Mouse (Mus musculus): Measurements from ENCODE around the gene Mad2l1bp. TPM values are rescaled to one million over a fixed set of nuclear protein-coding genes. Genes with fewer than 3 reads are reported as not detected.

Gene Mad2l1bp
- polyA plus RNA-seq, 1 experiment from 2014 or later, result 35.3 TPM

- no peaks in the 10 kb centered on the region for H3K27me3 ChIP-seq (ENCODE audit: control insufficient read depth, insufficient read depth, low read length)
- no peak for ATAC-seq (ENCODE audit: insufficient number of reproducible peaks, insufficient read depth, low FRiP score, low read depth)
Observed at GRCm38 (mm10) chr17:46139872-46140271, 13.5 kb downstream of the Mad2l1bp start.

DNA sequence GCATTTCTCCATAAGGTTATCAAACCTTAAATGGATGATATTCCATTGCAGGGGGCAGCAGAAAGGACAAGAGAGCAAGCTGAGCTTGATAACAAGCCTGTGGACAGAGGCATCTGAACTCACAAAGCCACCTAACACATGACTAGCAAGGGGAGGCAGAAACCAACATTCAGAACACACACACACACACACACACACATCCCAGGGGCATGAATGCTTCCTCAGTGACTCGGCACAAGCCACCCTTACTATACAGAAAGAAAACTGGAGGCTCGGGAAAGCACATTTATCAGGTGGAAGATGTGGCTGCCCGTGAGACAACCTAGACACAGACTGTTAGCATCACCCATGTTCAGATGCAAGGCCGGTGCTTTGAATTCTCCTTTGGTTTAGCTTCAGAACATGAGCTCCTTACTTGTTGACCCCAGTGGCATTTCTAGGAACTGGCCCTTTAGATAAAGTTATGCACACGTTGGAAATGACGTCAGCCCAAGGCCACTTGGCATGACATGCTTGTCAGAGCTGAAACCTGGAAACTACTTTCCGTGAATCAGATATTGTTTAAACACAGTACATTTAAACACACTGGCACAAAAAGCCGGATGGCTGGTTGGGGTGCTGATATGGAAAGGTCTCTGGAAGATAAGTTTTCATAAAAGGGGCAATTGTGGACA is 14.7 kb downstream of the Mad2l1bp start:
- no peaks in the 10 kb centered on the region for H3K36me3 ChIP-seq (ENCODE audit: control insufficient read depth, insufficient read depth, low read length)
- H3K4me1 ChIP-seq (ENCODE audit: control insufficient read depth, insufficient read depth, low read length), result no peaks in the 10 kb centered on the region; the same call in 1 of the 2 replicates
- H3K4me3 ChIP-seq (ENCODE audit: low read depth, low read length), result no peak overlapping the region
- no peak overlapping the region for H3K27ac ChIP-seq (ENCODE audit: low read length)
- H3K4me2 ChIP-seq (replicated peaks; ENCODE audit: low read depth, low read length), result no peak overlapping the region
- 61% methylated on average over 8 of the region's 8 CpGs for WGBS
- ATAC-seq (ENCODE audit: insufficient number of reproducible peaks, insufficient read depth, low FRiP score, low read depth), result no peak
- no peak overlapping the region for H3K9ac ChIP-seq (replicated peaks; ENCODE audit: low read depth, low read length)
- no peaks in the 10 kb centered on the region for H3K27me3 ChIP-seq (ENCODE audit: control insufficient read depth, insufficient read depth, low read length)
- H3K9me3 ChIP-seq (ENCODE audit: control insufficient read depth, low read depth, low read length), result no peaks in the 10 kb centered on the region

More at GRCm38 (mm10) chr17:46139872-46140271, 13.5 kb downstream of the Mad2l1bp start:
- no peaks in the 10 kb centered on the region for H3K9me3 ChIP-seq (ENCODE audit: control insufficient read depth, low read depth, low read length)
- 83% methylated on average over 3 of the region's 3 CpGs for WGBS
- H3K4me2 ChIP-seq (replicated peaks; ENCODE audit: low read depth, low read length), result no peak overlapping the region
- H3K27ac ChIP-seq (ENCODE audit: low read length), result no peak overlapping the region
- H3K9ac ChIP-seq (replicated peaks; ENCODE audit: low read depth, low read length), result no peak overlapping the region
- H3K4me1 ChIP-seq (ENCODE audit: control insufficient read depth, insufficient read depth, low read length), result peaks cover 4% of the 10 kb centered on the region
- H3K36me3 ChIP-seq (ENCODE audit: control insufficient read depth, insufficient read depth, low read length), result no peaks in the 10 kb centered on the region
- H3K4me3 ChIP-seq (ENCODE audit: low read depth, low read length), result no peak overlapping the region

DNA sequence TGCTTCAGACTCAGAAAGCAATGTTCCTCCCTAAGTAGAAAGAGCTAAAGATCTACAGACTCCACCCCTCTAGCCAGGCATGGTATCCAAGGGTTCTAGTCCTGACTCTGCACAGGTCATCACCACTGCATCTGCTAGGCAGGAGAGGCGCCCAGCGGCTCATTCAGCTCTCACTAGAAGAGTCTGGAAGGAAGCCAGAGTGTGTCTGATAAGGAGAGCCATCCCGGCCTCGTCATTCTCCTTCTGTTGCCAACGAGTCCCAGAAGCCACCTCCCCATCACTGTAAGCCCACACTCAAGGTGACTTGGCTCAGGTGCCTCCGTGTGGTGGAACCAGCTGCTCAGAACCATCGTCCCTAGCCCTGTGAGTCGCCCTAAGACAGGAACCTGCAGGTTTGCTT is 20.5 kb downstream of the Mad2l1bp start:
- H3K9ac ChIP-seq (replicated peaks; ENCODE audit: low read depth, low read length), result no peak overlapping the region
- no peaks in the 10 kb centered on the region for H3K4me1 ChIP-seq (ENCODE audit: control insufficient read depth, insufficient read depth, low read length)
- no peaks in the 10 kb centered on the region for H3K9me3 ChIP-seq (ENCODE audit: control insufficient read depth, low read depth, low read length)
- H3K4me3 ChIP-seq (ENCODE audit: low read depth, low read length), result no peak overlapping the region
- H3K27me3 ChIP-seq (ENCODE audit: control insufficient read depth, insufficient read depth, low read length), result no peaks in the 10 kb centered on the region
- WGBS, result 71% methylated on average over 8 of the region's 8 CpGs
- peaks cover 14% of the 10 kb centered on the region for H3K36me3 ChIP-seq (ENCODE audit: control insufficient read depth, insufficient read depth, low read length)
- no peak overlapping the region for H3K4me2 ChIP-seq (replicated peaks; ENCODE audit: low read depth, low read length)
- H3K27ac ChIP-seq (ENCODE audit: low read length), result no peak overlapping the region
- no peak for ATAC-seq (ENCODE audit: insufficient number of reproducible peaks, insufficient read depth, low FRiP score, low read depth)

DNA sequence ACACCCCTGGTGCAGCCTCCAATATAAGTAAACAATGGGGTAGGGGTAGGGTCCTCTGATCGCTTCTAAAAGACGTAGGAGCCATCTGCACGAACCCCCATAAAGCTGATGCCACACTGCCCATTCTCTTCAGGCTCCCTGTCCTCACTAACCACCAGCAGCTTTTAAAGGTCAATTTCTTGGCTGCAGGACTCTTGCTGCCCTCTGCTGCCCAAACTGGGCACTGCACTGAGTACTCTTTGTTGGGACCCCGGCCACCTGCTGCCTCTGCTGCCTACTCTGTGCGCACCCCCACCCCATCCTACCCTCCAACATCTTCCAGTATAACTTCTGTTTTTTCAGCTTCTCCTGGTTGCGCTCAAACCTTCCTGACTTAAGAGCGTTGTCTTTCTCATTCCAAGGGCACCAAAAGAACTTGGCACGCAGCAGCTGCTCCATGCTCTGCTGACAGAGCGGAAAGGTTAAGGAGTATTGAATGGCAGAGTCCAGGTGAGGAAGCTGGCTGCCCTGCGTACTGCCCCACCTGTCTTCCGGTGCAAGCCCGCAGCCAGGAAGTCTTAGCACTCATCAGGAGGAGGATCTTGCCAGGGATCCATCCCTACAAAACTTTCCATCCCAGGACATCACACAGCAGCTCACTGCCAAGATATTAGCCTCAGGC is 21.2 kb downstream of the Mad2l1bp start:
- H3K27me3 ChIP-seq (ENCODE audit: control insufficient read depth, insufficient read depth, low read length), result no peaks in the 10 kb centered on the region
- H3K4me2 ChIP-seq (replicated peaks; ENCODE audit: low read depth, low read length), result no peak overlapping the region
- no peak; the same call in 1 of the 2 replicates for ATAC-seq (ENCODE audit: insufficient number of reproducible peaks, insufficient read depth, low FRiP score, low read depth)
- no peaks in the 10 kb centered on the region for H3K4me1 ChIP-seq (ENCODE audit: control insufficient read depth, insufficient read depth, low read length)
- no peak overlapping the region for H3K4me3 ChIP-seq (ENCODE audit: low read depth, low read length)
- H3K9me3 ChIP-seq (ENCODE audit: control insufficient read depth, low read depth, low read length), result no peaks in the 10 kb centered on the region
- H3K36me3 ChIP-seq (ENCODE audit: control insufficient read depth, insufficient read depth, low read length), result peaks cover 20% of the 10 kb centered on the region
- 19% methylated on average over 12 of the region's 12 CpGs for WGBS
- H3K27ac ChIP-seq (ENCODE audit: low read length), result no peak overlapping the region
- H3K9ac ChIP-seq (replicated peaks; ENCODE audit: low read depth, low read length), result no peak overlapping the region

DNA sequence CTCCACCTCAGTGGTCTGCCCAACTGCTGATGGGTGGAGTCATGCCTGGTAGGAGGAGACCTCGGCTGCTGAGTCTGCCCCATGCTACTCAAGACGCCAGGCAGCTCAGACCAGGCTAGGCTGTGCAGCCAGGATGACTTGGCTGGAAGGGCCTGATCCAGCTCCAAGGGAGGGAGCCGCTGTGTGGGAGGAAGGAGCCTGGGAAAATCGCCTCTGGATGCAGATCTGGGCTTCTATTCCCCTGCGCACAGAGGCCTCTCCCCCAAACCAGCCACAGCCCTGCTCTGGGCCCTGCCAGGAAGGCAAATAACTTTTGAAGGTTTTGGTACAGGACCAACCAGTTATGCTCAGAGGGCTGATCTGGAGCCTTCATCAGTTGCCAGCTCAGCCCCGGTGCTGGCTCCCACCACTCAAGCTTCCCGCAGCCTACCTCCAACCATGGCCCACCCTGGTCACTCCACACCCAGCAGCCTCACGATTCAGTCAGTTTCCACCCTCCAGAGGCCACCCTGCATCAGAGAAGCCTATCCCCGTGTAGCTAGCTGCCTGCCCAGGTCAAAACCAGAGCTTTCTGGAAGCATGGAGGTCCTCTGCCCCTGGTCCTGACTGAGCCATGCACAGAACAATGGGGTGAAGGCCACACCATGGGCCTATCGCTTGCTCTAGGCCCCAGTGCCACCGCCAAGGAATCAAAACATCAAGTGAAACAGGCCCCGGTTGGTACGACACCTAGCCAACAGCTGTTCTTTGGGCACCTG is 23.4 kb downstream of the Mad2l1bp start:
- H3K27ac ChIP-seq (ENCODE audit: low read length), result no peak overlapping the region

GRCm38 (mm10) chr17:46127814-46128493 is 25.4 kb downstream of the Mad2l1bp start:
- Histone ChIP-seq H3K4me2 (replicated peaks; ENCODE audit: low read depth, low read length) (no peak overlapping the region), H3K9me3 (ENCODE audit: control insufficient read depth, low read depth, low read length) (no peaks in the 10 kb centered on the region), H3K4me1 (ENCODE audit: control insufficient read depth, insufficient read depth, low read length) (no peaks in the 10 kb centered on the region), H3K36me3 (ENCODE audit: control insufficient read depth, insufficient read depth, low read length) (peaks cover 60% of the 10 kb centered on the region), H3K27me3 (ENCODE audit: control insufficient read depth, insufficient read depth, low read length) (no peaks in the 10 kb centered on the region), H3K4me3 (ENCODE audit: low read depth, low read length) (no peak overlapping the region), H3K27ac (ENCODE audit: low read length) (no peak overlapping the region), H3K9ac (replicated peaks; ENCODE audit: low read depth, low read length) (no peak overlapping the region)
- WGBS, result 76% methylated on average over 6 of the region's 6 CpGs
- ATAC-seq (ENCODE audit: insufficient number of reproducible peaks, insufficient read depth, low FRiP score, low read depth), result no peak

More for the DNA sequence above, 23.4 kb downstream of the Mad2l1bp start:
- no peak overlapping the region for H3K4me2 ChIP-seq (replicated peaks; ENCODE audit: low read depth, low read length)
- no peaks in the 10 kb centered on the region for H3K27me3 ChIP-seq (ENCODE audit: control insufficient read depth, insufficient read depth, low read length)
- no peaks in the 10 kb centered on the region for H3K4me1 ChIP-seq (ENCODE audit: control insufficient read depth, insufficient read depth, low read length)
- H3K4me3 ChIP-seq (ENCODE audit: low read depth, low read length), result no peak overlapping the region
- no peaks in the 10 kb centered on the region for H3K9me3 ChIP-seq (ENCODE audit: control insufficient read depth, low read depth, low read length)
- ATAC-seq (ENCODE audit: insufficient number of reproducible peaks, insufficient read depth, low FRiP score, low read depth), result no peak
- WGBS, result 73% methylated on average over 13 of the region's 13 CpGs
- peaks cover 41% of the 10 kb centered on the region for H3K36me3 ChIP-seq (ENCODE audit: control insufficient read depth, insufficient read depth, low read length)
- H3K9ac ChIP-seq (replicated peaks; ENCODE audit: low read depth, low read length), result no peak overlapping the region

DNA sequence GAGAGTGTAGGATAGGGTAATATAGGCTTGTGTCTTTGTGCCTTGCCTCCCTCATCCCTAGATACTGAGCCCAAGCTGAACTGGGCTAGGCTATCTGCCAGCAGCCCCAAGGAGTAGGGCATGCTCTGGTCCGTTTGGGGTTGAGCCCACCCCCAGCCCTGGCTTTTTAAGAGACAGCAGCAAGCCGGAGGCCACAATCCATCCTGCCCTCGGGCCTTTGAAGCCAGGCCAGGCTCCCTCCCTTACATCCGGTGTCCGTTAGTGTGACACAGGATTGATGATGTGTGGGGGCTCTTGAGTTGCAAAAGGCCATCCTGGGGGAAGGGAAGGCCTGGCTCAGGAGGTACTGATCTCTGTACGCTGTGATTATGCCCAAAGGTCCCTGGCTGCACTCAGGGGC is 26.7 kb downstream of the Mad2l1bp start:
- Histone ChIP-seq H3K4me2 (replicated peaks; ENCODE audit: low read depth, low read length) (no peak overlapping the region), H3K27me3 (ENCODE audit: control insufficient read depth, insufficient read depth, low read length) (no peaks in the 10 kb centered on the region), H3K36me3 (ENCODE audit: control insufficient read depth, insufficient read depth, low read length) (peaks cover 68% of the 10 kb centered on the region), H3K9me3 (ENCODE audit: control insufficient read depth, low read depth, low read length) (no peaks in the 10 kb centered on the region), H3K4me3 (ENCODE audit: low read depth, low read length) (no peak overlapping the region), H3K9ac (replicated peaks; ENCODE audit: low read depth, low read length) (no peak overlapping the region), H3K27ac (ENCODE audit: low read length) (no peak overlapping the region), H3K4me1 (ENCODE audit: control insufficient read depth, insufficient read depth, low read length) (no peaks in the 10 kb centered on the region)
- no peak for ATAC-seq (ENCODE audit: insufficient number of reproducible peaks, insufficient read depth, low FRiP score, low read depth)
- WGBS, result 55% methylated on average over 6 of the region's 6 CpGs
